Mouse (Mus musculus) kidney, adult 9 months (tissue): Measurements from ENCODE around the gene Pld6.

Experiments used
- DNase-seq: peaks from one replicate; pipeline ENCODE4 v3.0.0; 2022

The Pld6 gene

DNA sequence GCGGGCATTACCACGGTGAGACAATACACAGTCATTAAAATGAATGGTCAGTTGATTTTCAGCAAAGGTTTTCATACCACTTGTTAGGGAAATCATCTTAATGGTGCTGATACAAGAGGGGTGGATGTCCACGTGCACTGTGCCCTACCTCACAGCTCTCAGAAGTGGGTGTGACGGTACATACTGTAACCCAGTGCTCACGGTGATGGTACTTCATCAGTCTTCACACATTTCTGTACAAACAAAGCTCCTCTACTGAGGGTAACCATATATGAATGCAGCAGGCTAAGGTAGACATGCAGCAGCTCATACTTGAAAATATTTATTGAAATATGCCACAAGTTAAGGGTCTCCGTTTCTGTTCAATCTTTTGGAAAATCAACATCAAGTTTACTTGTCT is 3.9 kb downstream of the Pld6 start:
- DNase-seq = no peak

DNA sequence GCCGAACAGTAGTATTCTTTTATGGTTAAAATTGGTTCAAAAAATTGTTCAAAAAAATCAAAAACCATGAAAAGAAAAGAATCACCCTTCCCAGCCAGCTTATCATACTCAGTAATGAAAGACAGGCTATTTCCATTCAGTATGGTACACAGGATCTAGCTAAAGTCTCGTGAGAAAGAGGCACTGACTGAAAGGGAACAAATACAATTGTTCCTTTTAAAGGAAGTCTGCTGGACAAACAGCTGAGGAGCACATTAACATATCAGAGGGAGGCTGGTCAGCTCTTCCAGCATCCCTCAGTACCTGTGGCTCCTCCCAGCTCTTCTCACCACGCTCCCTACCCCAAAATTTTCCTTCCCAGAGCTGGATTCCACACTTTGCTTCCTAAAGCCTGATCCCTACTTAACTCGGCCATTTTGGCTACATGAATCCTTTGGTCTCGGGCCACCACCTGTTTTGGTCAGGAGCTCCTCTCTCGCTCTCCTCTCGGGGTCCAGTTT is 5.3 kb downstream of the Pld6 start:
- DNase-seq = no peak

DNA sequence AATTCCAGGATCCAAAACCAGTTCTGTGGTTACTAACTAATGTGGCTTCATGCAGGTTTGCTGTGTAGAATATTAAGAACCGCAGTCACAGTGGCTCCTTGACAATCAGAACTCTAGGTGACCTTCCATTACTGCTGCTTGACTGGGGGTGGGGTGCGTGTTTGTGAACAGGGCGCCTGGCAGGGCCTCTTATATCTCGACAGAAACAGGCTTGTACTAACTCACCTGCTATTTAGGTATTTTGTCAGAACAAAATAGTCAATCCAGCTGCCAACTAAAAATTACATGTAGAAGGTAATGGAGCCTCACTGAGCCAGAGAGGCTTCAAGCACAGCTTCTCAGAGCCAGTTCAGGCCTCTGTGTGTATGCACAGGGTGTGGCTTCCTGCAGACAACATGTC is 7.2 kb downstream of the Pld6 start:
- no peak for DNase-seq

DNA sequence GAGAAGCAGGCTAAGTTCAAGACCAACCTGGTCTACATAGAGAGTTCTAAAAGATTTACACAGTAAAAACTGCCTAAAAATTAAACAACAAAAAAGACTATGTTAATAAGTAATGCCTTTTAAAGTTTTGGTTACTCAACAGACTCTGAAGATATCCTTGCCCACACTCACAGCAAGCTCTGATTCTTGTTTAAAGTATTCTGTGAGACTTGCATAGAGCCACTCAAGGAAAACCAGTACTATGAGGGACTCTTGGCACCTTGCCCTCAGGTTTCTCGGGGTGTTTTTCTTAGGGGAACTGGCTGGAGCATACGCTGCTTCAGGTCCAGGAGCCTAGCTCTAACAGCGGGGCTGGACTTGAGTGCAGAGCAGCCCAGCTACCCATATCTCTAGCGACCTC is 8.0 kb downstream of the Pld6 start:
- no peak for DNase-seq

DNA sequence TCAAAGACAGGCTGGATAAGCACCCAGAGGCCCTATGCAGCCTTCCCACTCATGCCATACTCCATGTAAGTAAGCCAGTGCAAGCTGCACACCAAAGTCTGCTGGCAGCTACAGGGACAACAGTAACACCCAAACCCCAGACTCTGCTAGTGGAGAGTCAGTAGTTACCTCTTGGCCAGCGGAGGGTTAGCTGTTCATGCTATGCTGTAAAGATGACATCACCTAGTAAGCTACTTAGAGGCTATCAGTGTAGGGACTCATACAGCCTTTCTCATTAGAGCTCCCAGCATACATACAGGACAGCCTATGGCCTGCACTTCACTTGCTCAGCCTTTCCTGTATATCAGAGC is 8.6 kb downstream of the Pld6 start:
- DNase-seq = no peak

DNA sequence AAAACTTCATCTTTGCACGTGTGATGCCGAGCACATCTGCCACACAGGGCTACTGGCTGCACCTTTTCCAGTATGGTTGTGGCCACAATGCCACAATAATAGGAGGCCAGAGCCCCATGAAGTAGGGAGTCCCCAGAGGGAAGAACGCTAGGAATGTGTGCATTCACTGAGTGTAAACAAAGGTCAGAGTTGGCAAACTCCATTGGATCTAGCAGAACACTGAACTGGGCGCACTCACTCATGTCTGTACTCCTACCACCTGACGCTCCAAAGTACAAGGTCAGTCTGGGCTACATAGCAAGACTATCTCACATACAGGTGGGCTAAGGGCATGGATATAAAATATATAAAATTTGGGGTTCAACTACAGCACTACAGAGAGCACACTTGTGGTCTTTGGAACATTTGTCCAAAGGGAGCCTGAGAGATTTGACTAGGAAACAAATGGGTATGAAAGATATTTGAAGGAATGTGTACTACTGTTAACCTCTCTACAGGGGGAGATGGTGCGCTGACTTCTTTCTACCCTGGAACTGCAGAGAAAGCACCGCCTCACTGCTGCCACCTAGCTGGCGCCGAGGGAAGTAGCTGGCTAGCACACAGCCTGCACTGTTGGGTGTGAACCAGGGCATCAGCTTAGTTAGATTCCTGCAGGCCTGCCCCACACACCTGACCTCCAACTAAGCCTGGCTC is 9.1 kb downstream of the Pld6 start:
- DNase-seq = peak; percentile 81

DNA sequence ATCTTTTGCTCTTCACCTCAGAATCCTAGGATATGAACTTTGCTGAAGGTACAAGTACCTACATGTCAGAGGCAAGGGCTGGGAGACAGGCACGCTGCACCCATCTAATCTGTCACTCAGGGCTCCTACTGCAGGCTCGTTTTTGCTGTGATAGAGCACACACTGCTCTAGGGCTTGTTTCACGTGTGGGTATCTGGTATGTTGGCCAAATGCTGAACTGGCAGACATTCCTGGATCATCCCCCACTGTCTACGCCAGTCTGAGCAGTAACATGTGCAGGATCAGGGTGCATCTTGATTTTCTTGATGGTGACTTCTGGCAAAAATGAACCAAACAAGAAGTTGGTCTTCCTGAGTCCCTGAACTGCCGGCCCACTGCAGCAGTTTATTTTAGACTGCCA is 10.2 kb downstream of the Pld6 start:
- no peak for DNase-seq

DNA sequence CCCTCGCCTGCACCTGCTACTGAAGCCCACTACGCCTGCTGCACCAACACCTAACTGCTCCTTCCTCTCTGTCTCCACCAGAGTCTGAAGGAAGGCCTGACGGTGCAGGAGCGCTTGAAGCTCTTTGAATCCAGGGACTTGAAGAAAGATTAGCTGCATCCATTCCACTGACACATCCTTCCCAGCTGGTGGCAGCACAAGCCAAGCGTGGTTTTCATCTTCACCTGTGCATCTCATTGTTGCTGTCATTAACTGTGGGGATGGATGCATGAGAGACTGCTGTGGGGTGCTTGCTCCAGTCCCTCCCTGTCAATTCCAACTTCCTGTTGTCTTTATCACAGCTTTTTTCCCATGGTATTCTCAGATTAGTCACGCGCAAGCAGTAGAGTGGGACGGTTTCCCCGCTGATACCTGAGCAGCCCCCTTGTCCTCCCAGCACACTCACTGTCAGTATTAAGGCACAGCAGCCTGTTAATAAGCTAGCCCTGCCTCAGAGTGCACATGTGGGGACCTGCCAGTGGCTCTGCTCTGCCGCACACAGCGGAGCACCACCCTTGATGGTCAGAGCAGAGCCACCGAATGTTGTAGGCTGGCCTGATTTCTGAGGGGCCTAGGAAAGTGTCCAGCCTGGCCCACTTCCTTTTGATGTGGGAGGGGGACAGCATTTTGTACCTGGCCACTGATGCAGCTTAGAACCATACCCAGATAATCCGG is 11.9 kb downstream of the Pld6 start:
- DNase-seq = no peak

DNA sequence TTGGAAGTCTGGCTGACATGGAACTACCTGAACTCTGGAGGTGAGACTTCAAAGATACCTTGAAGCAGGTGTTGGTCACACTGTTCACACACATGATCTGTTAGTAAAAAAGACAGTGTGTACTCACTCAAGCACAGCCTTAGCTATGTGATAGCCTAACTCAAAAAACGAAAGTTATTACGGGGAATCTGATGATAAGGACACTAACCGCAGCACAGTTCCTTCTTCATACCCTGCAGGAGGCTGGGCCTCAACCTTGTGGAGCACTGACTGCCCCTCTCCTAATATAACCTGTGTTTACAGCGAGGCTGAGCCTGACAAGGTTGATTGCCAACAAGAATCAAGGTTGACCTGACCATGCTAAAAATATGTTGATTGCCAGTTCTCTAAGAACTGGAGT is 12.9 kb downstream of the Pld6 start:
- no peak for DNase-seq

DNA sequence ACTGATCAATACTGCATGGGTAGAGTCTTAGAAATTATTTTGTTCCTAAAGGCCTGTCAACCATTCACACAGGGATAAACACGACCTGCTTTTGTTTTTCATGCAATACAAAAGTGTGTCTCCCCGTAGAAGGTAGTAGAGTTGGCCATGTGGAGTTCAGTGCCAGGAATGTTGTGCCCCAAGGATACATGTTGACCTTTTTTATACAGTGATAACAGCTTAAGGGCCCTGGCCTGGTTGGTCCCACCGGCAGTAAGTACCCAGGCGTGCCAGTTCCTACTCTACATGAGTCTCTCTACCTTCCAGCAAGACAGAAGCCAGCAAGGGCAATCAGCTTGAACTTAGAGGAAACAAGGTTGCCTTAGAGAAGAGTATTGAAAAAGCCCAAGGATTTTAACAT is 14.5 kb downstream of the Pld6 start:
- no peak for DNase-seq

DNA sequence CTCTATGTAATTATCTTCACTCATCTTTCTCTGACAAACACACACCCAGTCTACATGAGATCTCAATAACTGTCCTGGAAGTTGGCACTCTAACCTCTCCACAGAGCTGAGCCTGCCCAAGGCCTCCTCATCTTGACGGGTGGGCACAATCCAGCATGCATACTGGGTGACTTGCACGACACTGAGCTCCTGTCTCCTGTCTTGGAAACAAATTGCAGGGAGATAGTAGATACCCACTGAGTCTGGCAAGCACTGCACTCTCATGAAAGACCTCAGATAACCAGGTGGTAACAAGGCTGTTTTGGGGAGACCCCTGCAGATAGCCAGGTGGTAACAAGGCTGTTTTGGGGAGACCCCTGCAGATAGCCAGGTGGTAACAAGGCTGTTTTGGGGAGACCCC is 15.2 kb downstream of the Pld6 start:
- DNase-seq = no peak

DNA sequence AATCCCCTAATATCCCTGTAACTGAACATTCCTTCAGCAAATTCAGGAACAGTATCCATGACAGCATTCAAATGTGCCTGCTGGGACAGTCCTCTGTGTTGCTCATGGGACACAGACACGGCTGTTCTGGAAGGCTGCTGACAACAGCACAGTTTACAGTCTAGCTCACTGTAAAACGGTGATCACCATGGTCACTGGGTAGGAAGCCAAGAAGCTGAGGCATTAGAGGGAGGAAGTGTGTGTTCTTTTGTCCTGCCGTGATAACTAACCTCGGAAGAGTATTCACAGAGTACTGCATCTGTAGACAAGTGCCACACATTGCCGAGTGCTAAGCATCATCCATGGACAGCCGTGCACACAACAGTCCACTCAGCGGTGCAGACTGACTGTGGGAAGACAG is 16.7 kb downstream of the Pld6 start:
- DNase-seq = no peak

DNA sequence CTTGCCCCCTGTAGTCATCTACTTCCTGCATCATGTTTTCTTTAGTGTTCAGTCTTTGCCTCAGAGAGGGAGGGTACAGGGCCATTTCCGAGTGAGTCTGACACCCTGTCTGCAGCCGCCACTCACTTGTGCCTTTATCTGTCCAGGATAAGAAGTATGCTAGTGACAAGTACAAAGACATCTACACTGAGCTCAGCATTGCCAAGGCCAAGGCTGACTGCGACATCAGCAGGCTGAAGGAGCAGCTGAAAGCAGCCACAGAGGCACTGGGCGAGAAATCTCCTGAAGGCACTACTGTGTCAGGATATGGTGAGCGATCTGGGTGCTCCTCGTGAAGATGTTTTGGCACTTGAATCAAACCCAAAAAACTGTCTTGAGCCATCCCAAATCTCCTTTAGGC is 17.7 kb downstream of the Pld6 start:
- no peak for DNase-seq

DNA sequence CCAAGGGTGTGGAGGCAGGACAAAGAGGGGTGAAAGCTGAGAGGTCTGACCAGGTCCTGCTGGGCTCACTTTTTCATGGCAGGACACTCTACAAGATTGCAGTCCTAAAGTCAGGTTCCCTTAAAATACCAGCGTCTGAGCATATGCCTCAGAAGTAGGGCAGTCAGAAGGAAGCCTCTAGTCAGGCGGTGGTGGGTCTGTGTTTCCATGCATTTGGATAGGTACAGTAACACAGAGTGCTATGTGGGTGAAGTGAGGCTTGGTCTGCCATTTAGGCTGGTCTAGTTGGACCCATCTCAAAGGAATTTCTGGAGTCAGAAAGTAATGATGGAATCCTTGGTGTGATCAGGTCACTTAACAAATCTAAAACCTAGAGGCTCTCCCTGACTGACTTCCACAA is 18.1 kb downstream of the Pld6 start:
- DNase-seq = no peak

DNA sequence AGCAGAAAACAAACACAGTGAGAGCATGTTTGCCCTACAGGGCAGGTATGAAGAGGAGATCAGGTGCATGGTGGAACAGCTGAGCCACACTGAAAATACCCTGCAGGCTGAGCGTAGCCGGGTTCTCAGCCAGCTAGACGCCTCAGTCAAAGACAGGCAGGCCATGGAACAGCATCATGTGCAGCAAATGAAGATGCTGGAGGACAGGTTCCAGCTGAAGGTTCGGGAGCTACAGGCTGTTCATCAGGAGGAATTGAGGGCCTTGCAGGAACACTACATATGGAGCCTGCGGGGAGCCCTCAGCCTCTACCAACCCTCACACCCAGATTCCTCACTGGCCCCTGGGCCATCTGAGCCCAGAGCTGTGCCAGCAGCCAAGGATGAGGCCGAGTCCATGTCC is 26.6 kb downstream of the Pld6 start:
- no peak for DNase-seq

DNA sequence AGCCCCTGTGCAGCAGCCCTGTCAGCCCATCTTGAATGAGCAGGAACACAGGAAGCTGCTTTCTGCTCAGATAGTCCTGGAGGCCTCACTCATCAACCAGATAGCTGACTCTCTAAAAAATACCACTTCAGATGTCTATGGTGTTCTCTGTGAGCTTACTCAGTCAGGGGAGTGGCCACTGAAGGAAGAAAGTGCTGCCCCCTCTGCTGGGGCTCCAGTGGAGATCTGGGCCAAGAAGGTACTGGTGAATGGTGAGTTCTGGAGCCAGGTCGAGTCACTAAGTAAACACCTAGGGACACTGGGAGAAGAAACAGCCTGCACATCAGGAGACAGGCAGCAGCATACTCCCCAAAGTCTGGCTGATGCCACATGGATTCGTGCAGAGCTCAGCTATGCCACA is 27.8 kb downstream of the Pld6 start:
- no peak for DNase-seq

DNA sequence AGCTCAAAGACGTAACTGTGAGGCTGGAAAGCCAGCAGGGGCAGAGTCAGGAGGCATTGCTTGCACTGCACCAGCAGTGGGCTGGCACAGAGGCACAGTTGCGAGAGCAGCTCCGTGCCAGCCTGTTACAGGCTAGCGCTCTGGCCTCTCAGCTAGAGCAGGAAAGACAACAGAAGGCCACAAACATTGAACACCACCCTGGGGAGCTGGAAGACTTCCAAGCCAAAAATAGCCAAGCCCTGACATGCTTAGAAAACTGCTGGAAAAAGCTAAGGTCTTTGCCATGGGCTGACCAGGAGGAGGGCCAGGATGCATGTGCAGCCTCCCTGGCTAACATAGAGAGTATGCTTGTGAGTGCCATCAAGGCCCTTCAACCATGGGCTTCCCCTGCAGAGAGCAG is 28.3 kb downstream of the Pld6 start:
- DNase-seq = peak; percentile 40

DNA sequence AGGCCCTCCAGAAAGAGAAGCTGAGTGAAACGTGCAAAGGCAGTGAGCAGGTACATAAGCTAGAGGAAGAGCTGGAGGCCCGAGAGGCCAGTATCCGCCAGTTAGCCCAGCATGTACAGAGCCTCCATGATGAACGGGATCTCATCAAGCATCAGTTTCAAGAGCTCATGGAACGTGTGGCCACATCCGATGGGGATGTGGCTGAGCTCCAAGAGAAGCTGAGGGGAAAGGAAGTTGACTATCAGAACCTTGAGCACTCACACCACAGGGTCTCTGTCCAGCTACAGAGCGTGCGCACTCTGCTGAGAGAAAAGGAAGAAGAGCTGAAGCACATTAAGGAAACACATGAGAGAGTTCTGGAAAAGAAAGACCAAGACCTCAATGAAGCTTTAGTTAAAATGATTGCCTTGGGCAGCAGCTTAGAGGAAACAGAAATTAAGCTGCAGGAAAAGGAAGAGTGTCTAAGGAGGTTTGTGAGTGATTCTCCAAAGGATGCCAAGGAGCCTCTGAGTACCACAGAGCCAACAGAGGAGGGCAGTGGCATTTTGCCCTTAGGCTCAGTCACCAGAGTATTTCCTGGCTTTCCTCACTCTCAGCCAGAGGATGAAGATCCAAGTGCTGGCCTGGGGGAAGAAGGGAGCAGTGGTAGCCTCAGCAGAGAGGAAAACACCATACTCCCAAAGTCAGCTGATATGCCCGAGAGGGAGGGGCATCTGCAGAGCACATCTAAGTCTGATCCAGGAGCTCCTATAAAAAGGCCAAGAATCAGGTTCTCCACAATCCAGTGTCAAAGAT is 29.1 kb downstream of the Pld6 start:
- no peak for DNase-seq

DNA sequence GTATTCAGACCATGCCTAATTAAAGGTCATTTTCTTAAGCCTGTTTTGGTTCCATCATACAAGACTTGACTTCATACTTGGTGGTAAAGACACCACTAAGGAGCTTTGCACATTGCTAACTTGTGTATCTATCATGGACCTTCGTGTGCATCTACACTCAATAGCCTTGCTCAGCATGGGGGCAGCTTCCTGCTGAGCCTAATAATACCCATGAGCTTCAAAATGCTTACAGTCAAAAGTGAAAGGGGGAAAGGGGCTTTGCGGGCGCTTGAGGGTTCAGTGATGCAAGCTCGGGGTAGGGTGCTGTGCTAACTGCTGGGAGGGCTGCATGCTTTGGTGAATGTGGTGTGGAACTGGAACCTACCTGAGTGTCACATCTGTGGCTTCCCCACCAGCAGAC is 31.1 kb downstream of the Pld6 start:
- DNase-seq = no peak

DNA sequence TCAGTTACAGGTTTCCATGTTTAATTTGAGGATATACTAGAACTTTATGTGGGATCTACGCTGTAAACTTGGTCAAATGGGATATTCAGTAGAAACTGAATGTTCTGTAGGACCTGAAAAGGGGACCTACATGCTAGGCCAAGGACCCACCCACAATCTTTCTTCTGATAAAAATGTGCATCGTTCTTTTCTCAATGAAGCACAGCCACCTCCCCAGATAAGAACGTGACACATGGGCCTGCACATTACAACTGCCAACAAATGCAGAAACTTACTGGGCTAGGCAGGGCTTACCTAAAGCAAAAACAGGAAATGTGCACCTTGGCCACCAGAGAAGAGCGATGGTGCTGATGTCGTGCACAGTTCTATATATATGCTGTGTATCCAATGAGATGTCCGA is 32.9 kb downstream of the Pld6 start:
- no peak for DNase-seq

DNA sequence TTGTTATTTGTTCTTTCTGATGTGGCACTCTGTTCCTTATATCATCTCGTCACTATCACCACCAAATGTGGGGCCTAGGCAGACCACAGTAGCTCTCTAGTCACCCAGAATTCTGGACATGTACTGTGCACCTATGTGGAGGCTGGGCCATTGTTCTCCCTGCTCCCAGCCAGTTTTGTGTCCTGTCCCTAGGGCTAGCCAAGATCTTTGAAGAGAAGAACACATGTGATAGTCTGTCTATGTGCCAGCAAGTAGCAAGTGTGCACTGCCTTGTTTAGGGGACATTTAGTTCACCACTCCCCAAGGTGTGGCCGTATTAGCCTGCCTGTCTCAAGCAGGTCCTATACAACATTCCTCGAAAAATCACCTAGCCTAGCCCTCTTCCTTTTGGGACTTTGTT is 38.4 kb downstream of the Pld6 start:
- no peak for DNase-seq

DNA sequence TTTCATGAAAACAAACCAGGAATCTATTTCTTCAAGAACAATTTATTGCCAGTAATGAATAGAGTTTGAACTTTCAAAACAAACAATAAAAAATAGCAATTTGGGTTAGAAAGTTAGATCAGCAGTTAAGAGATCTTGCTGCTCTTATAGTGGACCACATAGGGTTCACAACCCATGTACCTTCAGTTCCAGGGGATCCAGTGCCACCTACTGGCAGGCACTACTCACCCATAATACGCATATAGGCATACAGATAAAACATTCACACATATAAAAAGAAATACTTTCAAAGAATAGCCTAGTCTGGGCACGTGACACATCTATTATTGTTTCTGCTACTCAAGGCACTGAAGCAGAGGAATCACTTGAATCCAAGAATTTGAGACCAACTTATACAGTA is 40.8 kb downstream of the Pld6 start:
- peak; percentile 77 for DNase-seq

DNA sequence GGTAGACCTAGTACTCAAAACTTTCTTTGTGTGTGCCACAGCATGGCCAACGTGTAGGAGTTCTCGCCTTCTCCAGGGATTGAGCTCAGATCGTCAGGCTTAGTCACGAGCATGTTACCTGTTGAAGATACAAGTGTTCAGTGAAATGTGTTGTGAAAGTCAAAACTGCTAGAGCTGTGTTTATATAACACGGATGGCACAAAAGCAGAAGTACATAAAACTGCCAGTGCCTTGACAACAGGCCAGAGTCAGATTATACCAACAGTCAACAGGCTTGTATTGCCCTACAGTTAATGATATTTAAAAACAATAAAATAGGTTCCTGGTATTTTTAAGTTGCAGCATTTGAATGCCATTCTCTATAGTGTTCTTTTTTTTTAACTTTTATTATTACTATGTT is 41.6 kb downstream of the Pld6 start:
- DNase-seq = no peak

DNA sequence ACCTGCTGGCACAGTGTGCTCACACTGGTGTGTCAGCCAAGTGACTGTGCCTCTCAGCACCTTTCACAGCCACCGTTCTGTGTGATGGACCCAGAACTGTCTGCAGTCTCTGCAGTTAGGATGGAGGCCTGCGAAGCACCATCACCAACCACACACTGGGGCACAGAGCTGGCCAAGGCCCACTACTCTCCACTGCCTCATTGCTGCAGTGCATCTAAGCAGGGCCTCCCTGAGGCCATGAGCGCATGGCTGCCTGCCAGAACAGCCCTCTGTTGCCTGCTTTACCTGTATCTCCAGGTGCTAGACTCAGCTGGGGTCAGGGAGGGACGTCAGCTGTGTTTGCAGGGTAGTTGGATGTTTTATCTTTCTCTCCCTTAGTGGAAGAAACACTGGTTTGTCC is 43.1 kb downstream of the Pld6 start:
- DNase-seq = no peak
